Mouse (Mus musculus) testis, adult 2 months (tissue): ENCODE data around the gene Samsn1. TPM values are rescaled to one million over a fixed set of nuclear protein-coding genes. Genes with fewer than 3 reads are reported as not detected.

Experiments
- H3K27ac ChIP-seq: fragments of 200-500 bp; 2 replicates; pipeline ENCODE4 v1.5.1; 2012; ENCODE audit warnings: low read depth, low read length; ENCODE audit not compliant: control insufficient read depth, insufficient read depth
- H3K27me3 ChIP-seq: fragments of 200-500 bp; 2 replicates; pipeline ENCODE4 v1.6.1; 2012; ENCODE audit warnings: mild to moderate bottlenecking, low read length, moderate library complexity; ENCODE audit not compliant: control insufficient read depth, insufficient read depth
- H3K36me3 ChIP-seq: fragments of 200-500 bp; 2 replicates; pipeline ENCODE4 v1.6.1; 2012; ENCODE audit warnings: mild to moderate bottlenecking, low read length; ENCODE audit not compliant: control insufficient read depth, insufficient read depth
- H3K4me1 ChIP-seq: fragments of 200-500 bp; 2 replicates; pipeline ENCODE4 v1.6.1; 2012; ENCODE audit warnings: low read length; ENCODE audit not compliant: control insufficient read depth, insufficient read depth
- H3K4me3 ChIP-seq: fragments of 200-500 bp; 2 replicates; pipeline ENCODE4 v1.5.1; 2012; ENCODE audit warnings: low read depth, mild to moderate bottlenecking, low read length, moderate library complexity, mixed read lengths; ENCODE audit not compliant: control insufficient read depth
- CTCF ChIP-seq: fragments of 200-500 bp; IDR thresholded peaks from 2 replicates; pipeline ENCODE4 v1.5.1; 2012; ENCODE audit warnings: low read depth, mild to moderate bottlenecking, inconsistent platforms, low read length, moderate library complexity; ENCODE audit not compliant: control insufficient read depth, insufficient read depth, insufficient replicate concordance
- POLR2A ChIP-seq: fragments of 200-500 bp; IDR thresholded peaks from 2 replicates; pipeline ENCODE4 v1.6.1; 2012; ENCODE audit warnings: low read depth, mild to moderate bottlenecking, inconsistent platforms, low read length, moderate library complexity; ENCODE audit not compliant: control insufficient read depth
- polyA plus RNA-seq: library from polyadenylated mRNA; depleted of rRNA; stranded (reverse); fragments of >200 nt; gene quantifications from 2 replicates; pipeline ENCODE4 v1.2.3, GENCODE M21; 2012

Gene Samsn1
- polyA plus RNA-seq, 1 experiment: 0.07 TPM

DNA sequence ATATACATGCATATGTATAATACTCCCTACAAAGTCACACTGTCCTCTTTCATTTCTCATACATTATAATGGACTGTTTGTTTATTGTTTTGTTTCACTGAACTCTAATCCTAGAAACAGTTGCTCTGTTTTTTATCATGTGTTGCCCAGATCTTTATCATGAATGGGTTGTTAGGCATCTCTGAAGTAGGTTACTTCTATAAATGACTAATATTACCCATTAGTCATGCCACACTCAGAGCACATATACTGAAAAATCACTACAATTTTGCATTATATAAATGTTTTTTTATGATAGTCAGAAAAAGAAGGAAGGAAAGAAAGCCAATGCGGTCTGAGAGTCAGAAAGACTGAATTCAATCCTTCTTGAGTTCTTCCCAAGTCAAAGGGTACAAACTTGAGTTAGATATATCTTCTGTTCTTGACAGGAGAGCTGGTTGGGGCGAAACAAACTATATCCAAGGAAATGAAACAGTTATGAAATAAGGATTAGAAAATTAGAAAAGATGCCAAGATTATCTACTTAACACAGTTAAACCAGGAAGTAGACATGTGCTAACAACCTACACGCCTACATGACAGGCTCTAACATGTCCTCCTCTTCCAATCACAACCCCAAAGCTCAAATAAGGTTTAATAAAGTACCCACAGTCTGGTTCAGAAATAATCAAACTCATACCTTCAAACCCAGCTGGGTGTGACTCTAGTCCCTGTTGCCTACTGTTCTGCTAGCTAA, 122.0 kb downstream of the Samsn1 start:
- TF ChIP-seq POLR2A: no peak
- TF ChIP-seq CTCF: no peak
- H3K27ac ChIP-seq: no peak overlapping the region

DNA sequence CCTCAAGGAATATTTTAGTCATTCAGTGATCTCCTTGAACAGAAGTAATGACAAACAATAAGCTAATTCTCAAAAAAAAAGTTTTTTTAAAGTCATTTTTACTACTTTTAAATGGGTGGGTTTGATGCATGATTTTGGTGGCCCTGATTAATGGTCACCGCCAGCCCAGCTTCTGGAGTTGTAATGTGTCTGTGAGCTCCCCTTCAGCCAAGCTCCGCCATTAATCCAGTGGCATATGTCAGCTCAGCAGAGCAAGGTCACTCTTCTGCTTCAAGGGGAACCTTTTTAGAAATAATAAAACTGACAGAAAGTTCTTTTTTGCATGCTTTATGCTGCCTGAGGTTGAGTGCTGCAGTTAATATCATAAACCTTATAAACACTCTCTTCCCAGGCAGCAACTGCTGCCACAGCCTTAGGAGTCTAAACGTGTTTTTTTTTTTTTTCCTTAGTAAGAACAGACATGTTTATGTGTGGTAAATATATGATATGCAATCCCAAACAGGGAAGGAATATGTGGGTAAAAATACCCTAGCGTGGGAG, 124.2 kb downstream of the Samsn1 start:
- H3K36me3 ChIP-seq: no peaks in the 10 kb centered on the region
- no peak overlapping the region for H3K27ac ChIP-seq
- TF ChIP-seq CTCF (no peak), POLR2A (no peak)
- no peaks in the 10 kb centered on the region for H3K27me3 ChIP-seq
- no peaks in the 10 kb centered on the region for H3K4me1 ChIP-seq
- no peak overlapping the region for H3K4me3 ChIP-seq

More for the DNA sequence above, 122.0 kb downstream of the Samsn1 start:
- no peaks in the 10 kb centered on the region for H3K36me3 ChIP-seq
- no peaks in the 10 kb centered on the region for H3K4me1 ChIP-seq
- H3K27me3 ChIP-seq: no peaks in the 10 kb centered on the region
- H3K4me3 ChIP-seq: no peak overlapping the region

DNA sequence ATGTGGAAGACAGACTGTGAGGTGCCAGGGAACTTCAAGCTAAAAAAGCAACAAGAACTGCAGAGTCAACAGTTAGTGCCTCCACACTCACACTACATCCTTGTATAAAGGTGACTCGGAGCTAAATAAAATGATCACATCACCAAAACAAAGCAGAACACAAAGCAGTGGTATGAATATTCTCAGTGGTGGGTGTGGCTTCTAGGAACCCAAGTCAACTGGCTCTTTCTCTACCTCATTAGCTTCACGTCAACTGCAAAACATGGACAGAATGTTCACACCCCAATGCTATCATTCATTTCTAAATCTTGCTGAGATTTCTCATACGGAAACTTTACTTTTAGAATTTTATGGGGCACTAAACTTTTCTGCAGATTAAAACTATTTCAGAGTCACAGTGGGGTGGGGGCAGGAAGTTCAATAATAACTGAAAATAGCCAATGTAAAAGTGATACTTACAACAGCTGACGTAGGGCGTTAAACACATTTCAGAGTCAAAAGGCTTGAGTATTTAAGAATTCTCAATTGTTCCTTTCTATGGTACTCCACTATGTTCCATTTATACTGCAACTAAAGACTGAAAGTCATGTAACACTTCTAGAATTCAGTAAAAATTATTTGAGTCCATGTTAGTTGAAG, 127.7 kb downstream of the Samsn1 start:
- Histone ChIP-seq H3K4me3 (no peak overlapping the region), H3K27ac (no peak overlapping the region), H3K4me1 (no peaks in the 10 kb centered on the region), H3K36me3 (no peaks in the 10 kb centered on the region), H3K27me3 (no peaks in the 10 kb centered on the region)
- TF ChIP-seq POLR2A (no peak), CTCF (no peak)

- no peaks in the 10 kb centered on the region for H3K27me3 ChIP-seq
- no peaks in the 10 kb centered on the region for H3K4me1 ChIP-seq
- TF ChIP-seq POLR2A (no peak), CTCF (no peak)
- H3K36me3 ChIP-seq: no peaks in the 10 kb centered on the region
- no peak overlapping the region for H3K4me3 ChIP-seq
- H3K27ac ChIP-seq: no peak overlapping the region
These were observed 128.6 kb downstream of the Samsn1 start for GRCm38 (mm10) chr16:75893470-75893869.

- Histone ChIP-seq H3K36me3 (no peaks in the 10 kb centered on the region), H3K27ac (no peak overlapping the region), H3K27me3 (no peaks in the 10 kb centered on the region), H3K4me3 (no peak overlapping the region), H3K4me1 (no peaks in the 10 kb centered on the region)
- no peak for TF ChIP-seq CTCF
- TF ChIP-seq POLR2A: no peak
These were observed 132.9 kb downstream of the Samsn1 start for GRCm38 (mm10) chr16:75889081-75889646.

- TF ChIP-seq CTCF (no peak), POLR2A (no peak)
- H3K27ac ChIP-seq: no peak overlapping the region
- no peaks in the 10 kb centered on the region for H3K36me3 ChIP-seq
- H3K4me3 ChIP-seq: no peak overlapping the region
- no peaks in the 10 kb centered on the region for H3K27me3 ChIP-seq
- H3K4me1 ChIP-seq: no peaks in the 10 kb centered on the region
These were observed 134.9 kb downstream of the Samsn1 start for GRCm38 (mm10) chr16:75887203-75887602.

- Histone ChIP-seq H3K4me3 (no peak overlapping the region), H3K36me3 (no peaks in the 10 kb centered on the region)
- TF ChIP-seq CTCF (no peak), POLR2A (no peak)
These were observed 143.2 kb downstream of the Samsn1 start for GRCm38 (mm10) chr16:75878885-75879284.

More at GRCm38 (mm10) chr16:75878885-75879284, 143.2 kb downstream of the Samsn1 start:
- Histone ChIP-seq H3K4me1 (no peaks in the 10 kb centered on the region), H3K27me3 (no peaks in the 10 kb centered on the region), H3K27ac (no peak overlapping the region)
